Mouse (Mus musculus) heart, embryonic 14.5 days (tissue): ENCODE data around the gene Ugt1a2. TPM values are rescaled to one million over a fixed set of nuclear protein-coding genes. Genes with fewer than 3 reads are reported as not detected.

Source experiments
- ATAC-seq: fragments of 200-750 bp; cut with Nextera tagmentation; 2 replicates; pipeline ENCODE4 v1.8.0; 2017; ENCODE audit warnings: low read depth, moderate TSS enrichment; ENCODE audit not compliant: insufficient number of reproducible peaks, insufficient read depth, low FRiP score
- H3K27ac ChIP-seq, 2 experiments: fragments of 200-500 bp in 1 of 2; fragments of 300-500 bp in 1 of 2; sonication (generic) in 1 of 2; replicated peaks in 1 of 2; 2 replicates each; pipeline ENCODE4 v1.5.1; 2012 to 2014; ENCODE audit warnings: low read depth in 2 of 2, low read length in 2 of 2, control low read depth in 1 of 2, mild to moderate bottlenecking in 1 of 2, mixed read lengths in 1 of 2; ENCODE audit not compliant: control insufficient read depth in 1 of 2, insufficient read depth in 1 of 2
- H3K27me3 ChIP-seq: fragments of 300-500 bp; sonication (generic); 2 replicates; pipeline ENCODE4 v1.6.1; 2014; ENCODE audit warnings: mild to moderate bottlenecking, low read length, control low read depth; ENCODE audit not compliant: control insufficient read depth, insufficient read depth
- H3K36me3 ChIP-seq: fragments of 300-500 bp; sonication (generic); 2 replicates; pipeline ENCODE4 v1.6.1; 2014; ENCODE audit warnings: mild to moderate bottlenecking, control low read depth, low read length, mixed read lengths; ENCODE audit not compliant: control insufficient read depth, insufficient read depth
- H3K4me1 ChIP-seq, 2 experiments: fragments of 200-500 bp in 1 of 2; fragments of 300-500 bp in 1 of 2; sonication (generic) in 1 of 2; 2 replicates each; pipeline ENCODE4 v1.6.1; 2012 to 2014; ENCODE audit warnings: low read length in 2 of 2, control low read depth in 1 of 2, mixed read lengths in 1 of 2; ENCODE audit not compliant: control insufficient read depth in 2 of 2, insufficient read depth in 2 of 2
- H3K4me2 ChIP-seq: fragments of 300-500 bp; sonication (generic); 2 replicates; pipeline ENCODE4 v1.6.1; 2014; ENCODE audit warnings: mild to moderate bottlenecking, low read length
- H3K4me3 ChIP-seq, 2 experiments: fragments of 200-500 bp in 1 of 2; fragments of 300-500 bp in 1 of 2; sonication (generic) in 1 of 2; 2 replicates each; pipeline ENCODE4 v1.5.1; 2012 to 2014; ENCODE audit warnings: low read length in 2 of 2, mild to moderate bottlenecking in 2 of 2, control low read depth in 1 of 2, low read depth in 1 of 2, moderate library complexity in 1 of 2; ENCODE audit not compliant: control insufficient read depth in 1 of 2, insufficient read depth in 1 of 2
- H3K9ac ChIP-seq: fragments of 300-500 bp; sonication (generic); 2 replicates; pipeline ENCODE4 v1.6.1; 2014; ENCODE audit warnings: mild to moderate bottlenecking, low read length
- H3K9me3 ChIP-seq: fragments of 300-500 bp; sonication (generic); 2 replicates; pipeline ENCODE4 v1.6.1; 2016; ENCODE audit warnings: low read length, control low read depth; ENCODE audit not compliant: control insufficient read depth
- WGBS: fragments of 180-500 bp; shearing (Covaris S2); extraction: QIAGEN DNeasy Blood & Tissue Kit; methylation state at CpG from one replicate; pipeline ENCODE4 v1.1.7; 2014; 5-methylcytosine and 5-hydroxymethylcytosine counted together
- polyA plus RNA-seq: library from polyadenylated mRNA; unstranded; fragments of >200 nt; fragmentation: Nextera tagmentation; extraction: Ambion mirVana; gene quantifications from 2 replicates; pipeline ENCODE4 v1.2.1, GENCODE M21; 2014

The Ugt1a2 gene
- polyA plus RNA-seq, 1 experiment from 2014 or later, result not detected

GRCm38 (mm10) chr1:88259643-88260024 is 59.2 kb downstream of the Ugt1a2 start:
- H3K9me3 ChIP-seq, result peaks cover 24% of the 10 kb centered on the region
- H3K9ac ChIP-seq, result no peak overlapping the region
- ATAC-seq, result no peak

GRCm38 (mm10) chr1:88260114-88260513 is 59.7 kb downstream of the Ugt1a2 start:
- Histone ChIP-seq H3K36me3 (peaks cover 51% of the 10 kb centered on the region), H3K4me2 (no peak overlapping the region), H3K27me3 (no peaks in the 10 kb centered on the region), H3K4me1 (peaks cover 7 to 27% of the 10 kb centered on the region in 2 experiments), H3K9me3 (peaks cover 19% of the 10 kb centered on the region), H3K27ac (no peak overlapping the region), H3K9ac (no peak overlapping the region), H3K4me3 (no peak overlapping the region)
- ATAC-seq, result no peak
- 72% methylated on average over 6 of the region's 6 CpGs for WGBS

More at GRCm38 (mm10) chr1:88259643-88260024, 59.2 kb downstream of the Ugt1a2 start:
- Histone ChIP-seq H3K27ac (no peak overlapping the region), H3K36me3 (peaks cover 46% of the 10 kb centered on the region), H3K4me3 (no peak overlapping the region), H3K4me2 (no peak overlapping the region), H3K27me3 (no peaks in the 10 kb centered on the region), H3K4me1 (peaks cover 7 to 23% of the 10 kb centered on the region in 2 experiments)
- WGBS, result 69% methylated on average over 4 of the region's 4 CpGs

- H3K4me3 ChIP-seq, result no peak overlapping the region
- peaks cover 7 to 29% of the 10 kb centered on the region in 2 experiments for H3K4me1 ChIP-seq
- 83% methylated on average over 10 of the region's 10 CpGs for WGBS
- peaks cover 58% of the 10 kb centered on the region for H3K36me3 ChIP-seq
- H3K9ac ChIP-seq, result no peak overlapping the region
- H3K27ac ChIP-seq, result no peak overlapping the region
- H3K4me2 ChIP-seq, result no peak overlapping the region
- no peaks in the 10 kb centered on the region for H3K27me3 ChIP-seq
- no peak for ATAC-seq
- H3K9me3 ChIP-seq, result peaks cover 17% of the 10 kb centered on the region
These were observed 60.4 kb downstream of the Ugt1a2 start for GRCm38 (mm10) chr1:88260604-88261377.

GRCm38 (mm10) chr1:88261706-88262105 is 61.3 kb downstream of the Ugt1a2 start:
- H3K4me1 ChIP-seq, result peaks cover 7 to 29% of the 10 kb centered on the region in 2 experiments
- H3K9ac ChIP-seq, result no peak overlapping the region
- peaks cover 8% of the 10 kb centered on the region; the same call in 1 of the 2 replicates for H3K9me3 ChIP-seq
- peaks cover 67% of the 10 kb centered on the region for H3K36me3 ChIP-seq
- ATAC-seq, result no peak
- H3K4me3 ChIP-seq, result no peak overlapping the region
- no peak overlapping the region for H3K4me2 ChIP-seq
- WGBS, result 80% methylated on average over 7 of the region's 7 CpGs
- H3K27me3 ChIP-seq, result no peaks in the 10 kb centered on the region
- no peak overlapping the region for H3K27ac ChIP-seq

- Histone ChIP-seq H3K27me3 (no peaks in the 10 kb centered on the region), H3K9me3 (peaks cover 4% of the 10 kb centered on the region; the same call in 1 of the 2 replicates), H3K4me3 (no peak overlapping the region), H3K4me2 (no peak overlapping the region), H3K36me3 (peaks cover 73% of the 10 kb centered on the region), H3K4me1 (peaks cover 7 to 29% of the 10 kb centered on the region in 2 experiments), H3K9ac (no peak overlapping the region), H3K27ac (no peak overlapping the region)
- whole genome bisulfite sequencing, result 77% methylated on average over 4 of the region's 4 CpGs
- peak; percentile 2; the same call in 1 of the 2 replicates for ATAC-seq
These were observed 61.9 kb downstream of the Ugt1a2 start for GRCm38 (mm10) chr1:88262255-88262654.

GRCm38 (mm10) chr1:88262961-88263360 is 62.6 kb downstream of the Ugt1a2 start:
- ATAC-seq, result no peak
- Histone ChIP-seq H3K4me3 (no peak overlapping the region), H3K9ac (no peak overlapping the region), H3K27ac (no peak overlapping the region), H3K4me2 (no peak overlapping the region), H3K4me1 (peaks cover 7 to 29% of the 10 kb centered on the region in 2 experiments), H3K36me3 (peaks cover 80% of the 10 kb centered on the region), H3K9me3 (no peaks in the 10 kb centered on the region), H3K27me3 (no peaks in the 10 kb centered on the region)
- WGBS, result 75% methylated on average over 6 of the region's 6 CpGs

GRCm38 (mm10) chr1:88263778-88264177 is 63.4 kb downstream of the Ugt1a2 start:
- Histone ChIP-seq H3K9ac (no peak overlapping the region), H3K4me2 (no peak overlapping the region), H3K4me3 (no peak overlapping the region), H3K4me1 (peaks cover 7 to 29% of the 10 kb centered on the region in 2 experiments), H3K27ac (no peak overlapping the region), H3K36me3 (peaks cover 88% of the 10 kb centered on the region), H3K9me3 (no peaks in the 10 kb centered on the region), H3K27me3 (no peaks in the 10 kb centered on the region)
- ATAC-seq, result no peak
- WGBS, result 90% methylated on average over 5 of the region's 5 CpGs
